In genomic region chr9:37430582-37430981, GRCm38 (mm10) we compare ENCODE assay signal across 8 mouse cellular contexts. TPM values are rescaled to one million over a fixed set of nuclear protein-coding genes. Genes with fewer than 3 reads are reported as not detected.
A peak's percentile ranks its signal among the peaks of the same experiment; 100 is the strongest.
DNase-seq lines count a peak whose midpoint lies in the region; ATAC-seq and TF ChIP-seq lines count a peak whose summit lies in the region.

No protein-coding gene starts in this region.

- no peak for TF ChIP-seq POLR2A in olfactory bulb, adult 2 months (IDR thresholded peaks at IDR 0.05; ENCODE audit: insufficient read depth, low read depth, low read length)

- peak; percentile 97 for TF ChIP-seq CTCF in lung, embryonic 14.5 days (IDR thresholded peaks at IDR 0.05; ENCODE audit: low read depth)
- TF ChIP-seq CTCF in olfactory bulb, adult 2 months (IDR thresholded peaks at IDR 0.05; ENCODE audit: insufficient read depth, low read depth, low read length), result peak; percentile 71

- H3K4me2 ChIP-seq in forebrain, embryonic 16.5 days (ENCODE audit: low read length), result peak overlapping the region; percentile 45
- peak overlapping the region; percentile 29; the same call in 1 of the 2 replicates for H3K4me2 ChIP-seq in lung, embryonic 14.5 days

- in situ Hi-C loops in ES-E14 (cut with MboI; ENCODE audit: low sequenced_read_pairs in 2 of 2, unreplicated experiment in 2 of 2), result loop anchor here in 1 of 2 experiments (10.0 kb wide), 1 partner anchor 114 kb away; no protein-coding TSS in a partner anchor

- H3K9ac ChIP-seq in ES-E14 (ENCODE audit: insufficient read depth, low read depth, low read length, poor library complexity, severe bottlenecking), result no peak overlapping the region
- no peak overlapping the region for H3K9ac ChIP-seq in forebrain, embryonic 16.5 days (replicated peaks; ENCODE audit: low read depth, low read length)
- H3K9ac ChIP-seq in lung, embryonic 14.5 days, result no peak overlapping the region

- peak; percentile 91 for DNase-seq in ES-E14 (ENCODE audit: low read depth, low spot score)
- DNase-seq in heart, postnatal 25 days (ENCODE audit: low spot score), result peak; percentile 53
- peak; percentile 94 for DNase-seq in layer of hippocampus, adult 11-12 months (ENCODE audit: low spot score)
- peak; percentile 98 for DNase-seq in lung, embryonic 14.5 days
- DNase-seq in thymus, adult 18-20 months, result peak; percentile 37 to 56

- H3K4me3 ChIP-seq in ES-E14 (ENCODE audit: insufficient read depth in 1 of 2, low read depth in 1 of 2, low read length in 2 of 2, poor library complexity in 1 of 2, severe bottlenecking in 1 of 2), result no peak overlapping the region
- H3K4me3 ChIP-seq in forebrain, embryonic 16.5 days (replicated peaks; ENCODE audit: low read length), result peak overlapping the region; percentile 17; the same call in 1 of the 2 replicates
- no peak overlapping the region for H3K4me3 ChIP-seq in lung, embryonic 14.5 days (ENCODE audit: low read depth, low read length)
- 0 out of 2 replicates have a peak overlapping the region, but pooled peaks have one; percentile 1 for H3K4me3 ChIP-seq in olfactory bulb, adult 2 months (ENCODE audit: insufficient read depth, low read depth, low read length)

- WGBS in forebrain, embryonic 16.5 days, result 2% methylated on average over 12 of the region's 12 CpGs
- WGBS in lung, embryonic 14.5 days, result 2% methylated on average over 12 of the region's 12 CpGs
- WGBS in olfactory bulb, adult 2 months, result 2% methylated on average over 12 of the region's 12 CpGs

- H3K9me3 ChIP-seq in ES-E14 (ENCODE audit: control insufficient read depth, insufficient read depth, low read depth, low read length), result no peaks in the 10 kb centered on the region
- H3K9me3 ChIP-seq in forebrain, embryonic 16.5 days (ENCODE audit: control insufficient read depth, low read length), result no peaks in the 10 kb centered on the region
- no peaks in the 10 kb centered on the region for H3K9me3 ChIP-seq in lung, embryonic 14.5 days (ENCODE audit: low read depth, low read length)

- peaks cover 36% of the 10 kb centered on the region for H3K27me3 ChIP-seq in forebrain, embryonic 16.5 days (replicated peaks; ENCODE audit: control insufficient read depth, insufficient read depth, low read length)
- H3K27me3 ChIP-seq in lung, embryonic 14.5 days (ENCODE audit: insufficient read depth, low read length), result peaks cover 74% of the 10 kb centered on the region

- intact Hi-C loops in heart, postnatal 25 days (cut with DNase I), result loop anchor here (2.0 to 5.0 kb wide), 2 partner anchors 186 to 502 kb away; no protein-coding TSS in a partner anchor

- H3K27ac ChIP-seq in ES-E14 (ENCODE audit: insufficient read depth, low read depth, low read length, poor library complexity, severe bottlenecking), result no peak overlapping the region
- no peak overlapping the region for H3K27ac ChIP-seq in forebrain, embryonic 16.5 days (ENCODE audit: low read length)
- no peak overlapping the region for H3K27ac ChIP-seq in lung, embryonic 14.5 days (ENCODE audit: low read depth)
- no peak overlapping the region for H3K27ac ChIP-seq in olfactory bulb, adult 2 months (ENCODE audit: insufficient read depth, low read depth, low read length)

- H3K36me3 ChIP-seq in ES-E14 (ENCODE audit: control insufficient read depth, insufficient read depth, low read length, poor library complexity, severe bottlenecking), result no peaks in the 10 kb centered on the region
- no peaks in the 10 kb centered on the region for H3K36me3 ChIP-seq in forebrain, embryonic 16.5 days (ENCODE audit: control insufficient read depth, insufficient read depth)
- H3K36me3 ChIP-seq in lung, embryonic 14.5 days (ENCODE audit: insufficient read depth), result no peaks in the 10 kb centered on the region

- H3K4me1 ChIP-seq in ES-E14 (ENCODE audit: control insufficient read depth in 2 of 2, insufficient read depth in 2 of 2, low read length in 2 of 2, poor library complexity in 1 of 2), result peaks cover 3 to 8% of the 10 kb centered on the region in 2 experiments; a peak in 2 of 4 replicates
- peaks cover 22% of the 10 kb centered on the region for H3K4me1 ChIP-seq in forebrain, embryonic 16.5 days (replicated peaks; ENCODE audit: control insufficient read depth, insufficient read depth, low read length)
- 0 out of 2 replicates have a peak, but pooled peaks cover 3% of the 10 kb centered on the region for H3K4me1 ChIP-seq in lung, embryonic 14.5 days (ENCODE audit: insufficient read depth)
- peaks cover 20% of the 10 kb centered on the region for H3K4me1 ChIP-seq in olfactory bulb, adult 2 months (ENCODE audit: control insufficient read depth, insufficient read depth, low read length)

- peak; percentile 82 for ATAC-seq in cerebellum, adult (ENCODE audit: insufficient number of reproducible peaks, low FRiP score, low TSS enrichment)
- ATAC-seq in forebrain, embryonic 16.5 days, result peak; percentile 85
- ATAC-seq in lung, embryonic 14.5 days (ENCODE audit: insufficient read depth), result peak; percentile 69

TF ChIP-seq in ES-E14, 5 proteins besides CTCF, POLR2A, EP300 and RAD21:
- TF ChIP-seq ZC3H11A (IDR thresholded peaks at IDR 0.05; ENCODE audit: borderline replicate concordance, low read depth, low read length) (peak; percentile 93), HCFC1 (IDR thresholded peaks at IDR 0.05; ENCODE audit: borderline replicate concordance, insufficient read depth, low read length) (no peak), ZNF384 (IDR thresholded peaks at IDR 0.05; ENCODE audit: low read depth, low read length) (no peak), CHD2 (IDR thresholded peaks at IDR 0.05; ENCODE audit: low read depth, low read length) (no peak), MAFK (IDR thresholded peaks at IDR 0.05; ENCODE audit: insufficient read depth, low read depth, low read length) (no peak)
TF ChIP-seq in ES-E14: peak in this region for 1.

RNA-seq across cellular contexts. Expression of gene Robo3, which starts 2.5 kb away (rescaled TPM):
- 1.2 and 1.4 TPM in 2 replicates for total RNA-seq in ES-E14 (2012; rRNA removed)
- polyA plus RNA-seq in forebrain, embryonic 16.5 days (2015; fragmentation: Nextera tagmentation; extraction: Ambion mirVana), result 1.1 and 3.3 TPM in 2 replicates
- not detected for total RNA-seq in heart, postnatal 25 days (2021)
- polyA plus RNA-seq in lung, embryonic 14.5 days (2014; fragmentation: Nextera tagmentation; extraction: Ambion mirVana), result 0.24 and 0.41 TPM in 2 replicates
- not detected in 2 replicates for polyA plus RNA-seq in olfactory bulb, adult 2 months (2012; ENCODE audit: insufficient read depth, insufficient read length, low replicate concordance, missing spikeins)

RNA-seq across cellular contexts. Expression of gene Robo4, which starts 28.9 kb away (rescaled TPM):
- 10.8 and 11.2 TPM in 2 replicates for total RNA-seq in ES-E14 (2012; rRNA removed)
- 4.5 and 4.6 TPM in 2 replicates for polyA plus RNA-seq in forebrain, embryonic 16.5 days (2015; fragmentation: Nextera tagmentation; extraction: Ambion mirVana)
- total RNA-seq in heart, postnatal 25 days (2021), result 10 to 100 TPM; 29.7 to 30.1 TPM
- polyA plus RNA-seq in lung, embryonic 14.5 days (2014; fragmentation: Nextera tagmentation; extraction: Ambion mirVana), result 22.8 and 25.8 TPM in 2 replicates
- polyA plus RNA-seq in olfactory bulb, adult 2 months (2012; ENCODE audit: insufficient read depth, insufficient read length, low replicate concordance, missing spikeins), result not detected in 2 replicates

RNA-seq across cellular contexts. Expression of gene Msantd2, which starts 58.5 kb away (rescaled TPM):
- total RNA-seq in ES-E14 (2012; rRNA removed), result 66.9 and 81.3 TPM in 2 replicates
- polyA plus RNA-seq in forebrain, embryonic 16.5 days (2015; fragmentation: Nextera tagmentation; extraction: Ambion mirVana), result 34.0 and 34.8 TPM in 2 replicates
- total RNA-seq in heart, postnatal 25 days (2021), result 1 to 10 TPM; 7.8 to 8.0 TPM
- 32.4 and 35.7 TPM in 2 replicates for polyA plus RNA-seq in lung, embryonic 14.5 days (2014; fragmentation: Nextera tagmentation; extraction: Ambion mirVana)
- polyA plus RNA-seq in olfactory bulb, adult 2 months (2012; ENCODE audit: insufficient read depth, insufficient read length, low replicate concordance, missing spikeins), result not detected in 2 replicates

Comparison
In these comparisons a context has a peak if more than half of its experiments do, and no peak if none do; other contexts are left out.
1. DNase-seq: peak in every context shown above with its lines; median percentile 98 in lung, embryonic 14.5 days; 94 in layer of hippocampus, adult 11-12 months; 91 in ES-E14; 53 in heart, postnatal 25 days; 46 in thymus, adult 18-20 months.
2. H3K4me3 ChIP-seq: peak in forebrain, embryonic 16.5 days (single experiment) and olfactory bulb, adult 2 months (single experiment); none in ES-E14 (0 of 2) and lung, embryonic 14.5 days (single experiment).
3. Peak in every context shown above with its lines, with median percentiles within 50 percentile points of each other: ATAC-seq.